Mouse (Mus musculus) thymus, postnatal 36 days (tissue): ENCODE data around the gene Gm30737.
"Not testable (repeated sequence)": the region's sequence is repeated elsewhere in the genome, so short reads cannot be mapped to it uniquely, and the experiment has no call there.

Experiments used
- DNase-seq, 2 experiments: peaks; one replicate each; pipeline ENCODE4 v3.0.0; 2022; ENCODE audit warnings: mixed read lengths in 2 of 2

Gm30737 gene

GRCm38 (mm10) chrY:14400410-14400809 lies at the start of gene Gm30737:
Gm30737 (plus strand) TSS chrY:14400710.
- not testable (repeated sequence) for DNase-seq
